Mouse (Mus musculus): ENCODE measurements around the gene Slc17a1. TPM values are rescaled to one million over a fixed set of nuclear protein-coding genes. Genes with fewer than 3 reads are reported as not detected.

The Slc17a1 gene
- polyA plus RNA-seq, 1 experiment from 2014 or later, result not detected

GRCm38 (mm10) chr13:23930461-23930860 is 62.9 kb downstream of the Slc17a1 start:
- DNase-seq, result no peak
- H3K9ac ChIP-seq (replicated peaks; ENCODE audit: low read length), result no peak overlapping the region
- H3K4me3 ChIP-seq (replicated peaks; ENCODE audit: low read depth, low read length), result no peak overlapping the region
- no peak overlapping the region for H3K4me2 ChIP-seq (ENCODE audit: low read length)
- no peak overlapping the region for H3K27ac ChIP-seq (replicated peaks; ENCODE audit: low read depth, low read length)
- no peaks in the 10 kb centered on the region for H3K9me3 ChIP-seq (ENCODE audit: control insufficient read depth, low read length)
- no peaks in the 10 kb centered on the region for H3K27me3 ChIP-seq (ENCODE audit: control insufficient read depth, insufficient read depth, low read length)
- no peaks in the 10 kb centered on the region for H3K36me3 ChIP-seq (ENCODE audit: control insufficient read depth, insufficient read depth, low read length)
- ATAC-seq (ENCODE audit: low FRiP score, low TSS enrichment), result no peak
- H3K4me1 ChIP-seq (ENCODE audit: control insufficient read depth, insufficient read depth, low read length), result no peaks in the 10 kb centered on the region
- 96% methylated on average over 9 of the region's 9 CpGs for WGBS

- DNase-seq (no peak), ATAC-seq (ENCODE audit: low FRiP score, low TSS enrichment) (no peak)
- Histone ChIP-seq H3K4me1 (ENCODE audit: control insufficient read depth, insufficient read depth, low read length) (no peaks in the 10 kb centered on the region), H3K27ac (replicated peaks; ENCODE audit: low read depth, low read length) (no peak overlapping the region), H3K36me3 (ENCODE audit: control insufficient read depth, insufficient read depth, low read length) (no peaks in the 10 kb centered on the region), H3K9ac (replicated peaks; ENCODE audit: low read length) (no peak overlapping the region), H3K9me3 (ENCODE audit: control insufficient read depth, low read length) (no peaks in the 10 kb centered on the region), H3K4me2 (ENCODE audit: low read length) (no peak overlapping the region), H3K4me3 (replicated peaks; ENCODE audit: low read depth, low read length) (no peak overlapping the region), H3K27me3 (ENCODE audit: control insufficient read depth, insufficient read depth, low read length) (no peaks in the 10 kb centered on the region)
- 78% methylated on average over 11 of the region's 11 CpGs for WGBS
These were observed 63.4 kb downstream of the Slc17a1 start for GRCm38 (mm10) chr13:23930904-23931303.

- Histone ChIP-seq H3K4me2 (ENCODE audit: low read length) (no peak within 1 kb of the TSS), H3K27ac (replicated peaks; ENCODE audit: low read depth, low read length) (no peak within 1 kb of the TSS), H3K27me3 (ENCODE audit: control insufficient read depth, insufficient read depth, low read length) (no peaks in the 10 kb centered on the region), H3K4me3 (replicated peaks; ENCODE audit: low read depth, low read length) (no peak within 1 kb of the TSS), H3K9me3 (ENCODE audit: control insufficient read depth, low read length) (no peaks in the 10 kb centered on the region), H3K4me1 (ENCODE audit: control insufficient read depth, insufficient read depth, low read length) (no peaks in the 10 kb centered on the region), H3K36me3 (ENCODE audit: control insufficient read depth, insufficient read depth, low read length) (no peaks in the 10 kb centered on the region), H3K9ac (replicated peaks; ENCODE audit: low read length) (no peak within 1 kb of the TSS)
- ATAC-seq (ENCODE audit: low FRiP score, low TSS enrichment), result no peak
- 97% methylated on average over 32 of the region's 39 CpGs for WGBS
- no peak for DNase-seq
These were observed 66.1 kb downstream of the Slc17a1 start, which contains the start of gene Hist1h2ba for GRCm38 (mm10) chr13:23933421-23934210. TSS of gene Hist1h2ba (minus strand) at chr13:23934156.

- Histone ChIP-seq H3K27me3 (ENCODE audit: control insufficient read depth, insufficient read depth, low read length) (no peaks in the 10 kb centered on the region), H3K9me3 (ENCODE audit: control insufficient read depth, low read length) (no peaks in the 10 kb centered on the region), H3K4me3 (replicated peaks; ENCODE audit: low read depth, low read length) (no peak within 1 kb of the TSS), H3K4me1 (ENCODE audit: control insufficient read depth, insufficient read depth, low read length) (no peaks in the 10 kb centered on the region), H3K36me3 (ENCODE audit: control insufficient read depth, insufficient read depth, low read length) (no peaks in the 10 kb centered on the region), H3K4me2 (ENCODE audit: low read length) (no peak within 1 kb of the TSS), H3K27ac (replicated peaks; ENCODE audit: low read depth, low read length) (no peak within 1 kb of the TSS), H3K9ac (replicated peaks; ENCODE audit: low read length) (no peak within 1 kb of the TSS)
- 94% methylated on average over 10 of the region's 10 CpGs for WGBS
- DNase-seq, result no peak
- ATAC-seq (ENCODE audit: low FRiP score, low TSS enrichment), result no peak
These were observed 66.6 kb downstream of the Slc17a1 start, which contains the start of gene Hist1h2aa for GRCm38 (mm10) chr13:23934211-23934520. TSS of gene Hist1h2aa (plus strand) at chr13:23934462.

GRCm38 (mm10) chr13:23938699-23939098 is 71.1 kb downstream of the Slc17a1 start:
- DNase-seq (no peak), ATAC-seq (ENCODE audit: low FRiP score, low TSS enrichment) (no peak)
- Histone ChIP-seq H3K27ac (replicated peaks; ENCODE audit: low read depth, low read length) (no peak overlapping the region), H3K27me3 (ENCODE audit: control insufficient read depth, insufficient read depth, low read length) (no peaks in the 10 kb centered on the region), H3K4me2 (ENCODE audit: low read length) (no peak overlapping the region), H3K4me1 (ENCODE audit: control insufficient read depth, insufficient read depth, low read length) (no peaks in the 10 kb centered on the region), H3K9ac (replicated peaks; ENCODE audit: low read length) (no peak overlapping the region), H3K36me3 (ENCODE audit: control insufficient read depth, insufficient read depth, low read length) (no peaks in the 10 kb centered on the region), H3K9me3 (ENCODE audit: control insufficient read depth, low read length) (no peaks in the 10 kb centered on the region), H3K4me3 (replicated peaks; ENCODE audit: low read depth, low read length) (no peak overlapping the region)
- WGBS, result 97% methylated on average over 1 of the region's 1 CpGs

GRCm38 (mm10) chr13:23940291-23940690 is 72.7 kb downstream of the Slc17a1 start:
- no peaks in the 10 kb centered on the region for H3K27me3 ChIP-seq (ENCODE audit: control insufficient read depth, insufficient read depth, low read length)
- no peaks in the 10 kb centered on the region for H3K4me1 ChIP-seq (ENCODE audit: control insufficient read depth, insufficient read depth, low read length)
- H3K4me2 ChIP-seq (ENCODE audit: low read length), result no peak overlapping the region
- no peak overlapping the region for H3K9ac ChIP-seq (replicated peaks; ENCODE audit: low read length)
- WGBS, result 58% methylated on average over 6 of the region's 6 CpGs
- ATAC-seq (ENCODE audit: low FRiP score, low TSS enrichment) (no peak), DNase-seq (no peak)
- no peaks in the 10 kb centered on the region for H3K9me3 ChIP-seq (ENCODE audit: control insufficient read depth, low read length)
- no peaks in the 10 kb centered on the region for H3K36me3 ChIP-seq (ENCODE audit: control insufficient read depth, insufficient read depth, low read length)
- no peak overlapping the region for H3K27ac ChIP-seq (replicated peaks; ENCODE audit: low read depth, low read length)
- no peak overlapping the region for H3K4me3 ChIP-seq (replicated peaks; ENCODE audit: low read depth, low read length)

GRCm38 (mm10) chr13:23942861-23943260 is 75.3 kb downstream of the Slc17a1 start:
- H3K9me3 ChIP-seq (ENCODE audit: control insufficient read depth, low read length), result no peaks in the 10 kb centered on the region
- 61% methylated on average over 2 of the region's 2 CpGs for WGBS
- H3K4me2 ChIP-seq (ENCODE audit: low read length), result no peak overlapping the region
- H3K27ac ChIP-seq (replicated peaks; ENCODE audit: low read depth, low read length), result no peak overlapping the region
- DNase-seq, result peak; percentile 39
- H3K9ac ChIP-seq (replicated peaks; ENCODE audit: low read length), result no peak overlapping the region
- no peaks in the 10 kb centered on the region for H3K4me1 ChIP-seq (ENCODE audit: control insufficient read depth, insufficient read depth, low read length)
- H3K27me3 ChIP-seq (ENCODE audit: control insufficient read depth, insufficient read depth, low read length), result no peaks in the 10 kb centered on the region
- no peaks in the 10 kb centered on the region for H3K36me3 ChIP-seq (ENCODE audit: control insufficient read depth, insufficient read depth, low read length)
- ATAC-seq (ENCODE audit: low FRiP score, low TSS enrichment), result no peak
- H3K4me3 ChIP-seq (replicated peaks; ENCODE audit: low read depth, low read length), result no peak overlapping the region

Small RNAs within 50 kb of the gene (microRNA-seq; reads per million reads assigned to microRNA genes)
- not detected for gene Gm44344

Other genes starting within 250 kb of the Slc17a1 start
- 0.72 and 1.4 TPM in 2 replicates for gene Hist1h2be, start 246.6 kb upstream of the Slc17a1 start, polyA plus RNA-seq (2014; fragmentation: Nextera tagmentation; extraction: Ambion mirVana)
- 4.4 and 8.6 TPM in 2 replicates for gene Hist1h1e, start 245.2 kb upstream of the Slc17a1 start, polyA plus RNA-seq (2014; fragmentation: Nextera tagmentation; extraction: Ambion mirVana)
- 0.57 and 0.67 TPM in 2 replicates for gene Hist1h2ac, start 183.8 kb upstream of the Slc17a1 start, polyA plus RNA-seq (2014; fragmentation: Nextera tagmentation; extraction: Ambion mirVana)
- gene Hist1h2bc, start 183.6 kb upstream of the Slc17a1 start, polyA plus RNA-seq (2014; fragmentation: Nextera tagmentation; extraction: Ambion mirVana), result 13.1 and 17.3 TPM in 2 replicates
- gene Hist1h1t, start 171.9 kb upstream of the Slc17a1 start, polyA plus RNA-seq (2014; fragmentation: Nextera tagmentation; extraction: Ambion mirVana), result not detected in 2 replicates
- gene Hist1h4c, start 169.3 kb upstream of the Slc17a1 start, polyA plus RNA-seq (2014; fragmentation: Nextera tagmentation; extraction: Ambion mirVana), result 2.9 and 4.3 TPM in 2 replicates
- 0.77 and 3.9 TPM in 2 replicates for gene Hfe, start 156.9 kb upstream of the Slc17a1 start, polyA plus RNA-seq (2014; fragmentation: Nextera tagmentation; extraction: Ambion mirVana)
- 5.7 and 9.2 TPM in 2 replicates for gene Hist1h1c, start 128.9 kb upstream of the Slc17a1 start, polyA plus RNA-seq (2014; fragmentation: Nextera tagmentation; extraction: Ambion mirVana)
- gene Hist1h3c, start 122.1 kb upstream of the Slc17a1 start, polyA plus RNA-seq (2014; fragmentation: Nextera tagmentation; extraction: Ambion mirVana), result 1.2 TPM in 2 replicates
- gene Hist1h2bb, start 121.0 kb upstream of the Slc17a1 start, polyA plus RNA-seq (2014; fragmentation: Nextera tagmentation; extraction: Ambion mirVana), result 0.51 TPM in 1 of 2 replicates, not detected in the other
- gene Hist1h2ab, start 116.6 kb upstream of the Slc17a1 start, polyA plus RNA-seq (2014; fragmentation: Nextera tagmentation; extraction: Ambion mirVana), result 11.3 and 13.5 TPM in 2 replicates
- 3.5 and 4.0 TPM in 2 replicates for gene Hist1h3b, start 115.5 kb upstream of the Slc17a1 start, polyA plus RNA-seq (2014; fragmentation: Nextera tagmentation; extraction: Ambion mirVana)
- 2.8 and 5.0 TPM in 2 replicates for gene Hist1h4b, start 110.7 kb upstream of the Slc17a1 start, polyA plus RNA-seq (2014; fragmentation: Nextera tagmentation; extraction: Ambion mirVana)
- 0.47 and 1.1 TPM in 2 replicates for gene Hist1h4a, start 106.5 kb upstream of the Slc17a1 start, polyA plus RNA-seq (2014; fragmentation: Nextera tagmentation; extraction: Ambion mirVana)
- 2.2 TPM in 2 replicates for gene Hist1h3a, start 105.4 kb upstream of the Slc17a1 start, polyA plus RNA-seq (2014; fragmentation: Nextera tagmentation; extraction: Ambion mirVana)
- 0.93 TPM in 1 of 2 replicates, not detected in the other for gene Hist1h1a, start 104.1 kb upstream of the Slc17a1 start, polyA plus RNA-seq (2014; fragmentation: Nextera tagmentation; extraction: Ambion mirVana)
- gene Trim38, start 97.8 kb upstream of the Slc17a1 start, polyA plus RNA-seq (2014; fragmentation: Nextera tagmentation; extraction: Ambion mirVana), result not detected in 2 replicates
- not detected in 2 replicates for gene Slc17a2, start 60.8 kb upstream of the Slc17a1 start, polyA plus RNA-seq (2014; fragmentation: Nextera tagmentation; extraction: Ambion mirVana)
- not detected in 2 replicates for gene Slc17a3, start 28.3 kb upstream of the Slc17a1 start, polyA plus RNA-seq (2014; fragmentation: Nextera tagmentation; extraction: Ambion mirVana)
- gene Slc17a4, start 47.3 kb downstream of the Slc17a1 start, polyA plus RNA-seq (2014; fragmentation: Nextera tagmentation; extraction: Ambion mirVana), result not detected in 2 replicates
- gene Hist1h2ba, start 66.4 kb downstream of the Slc17a1 start, polyA plus RNA-seq (2014; fragmentation: Nextera tagmentation; extraction: Ambion mirVana), result not detected in 2 replicates
- not detected in 2 replicates for gene Hist1h2aa, start 66.7 kb downstream of the Slc17a1 start, polyA plus RNA-seq (2014; fragmentation: Nextera tagmentation; extraction: Ambion mirVana)
- gene Scgn, start 123.5 kb downstream of the Slc17a1 start, polyA plus RNA-seq (2014; fragmentation: Nextera tagmentation; extraction: Ambion mirVana), result 1.9 and 2.7 TPM in 2 replicates

Data from midbrain, embryonic 14.5 days (tissue).